28 mouse cellular contexts compared by ENCODE assay signal in genomic region chr15:96843589-96843988, GRCm38 (mm10).
A peak's percentile ranks its signal among the peaks of the same experiment; 100 is the strongest.
DNase-seq lines count a peak whose midpoint lies in the region; ATAC-seq and TF ChIP-seq lines count a peak whose summit lies in the region.
"Had no signal": no experiment of that assay in that cellular context is flagged by ENCODE, and none has a peak within 500 bp of the region (broad histone marks: within the 10 kb centered on the region; RNA-seq: fewer than 3 reads in every experiment).

No protein-coding gene starts in this region.

- no peaks in the 10 kb centered on the region for H3K36me3 ChIP-seq in embryonic facial prominence, embryonic 14.5 days (ENCODE audit: control insufficient read depth, insufficient read depth, low read length)
- H3K36me3 ChIP-seq in embryonic facial prominence, embryonic 10.5 days (replicated peaks): no peaks in the 10 kb centered on the region
- no peaks in the 10 kb centered on the region for H3K36me3 ChIP-seq in intestine, embryonic 14.5 days (ENCODE audit: control insufficient read depth, insufficient read depth, low read length)
- H3K36me3 ChIP-seq in intestine, postnatal 0 days (ENCODE audit: control insufficient read depth, insufficient read depth): no peaks in the 10 kb centered on the region
- H3K36me3 ChIP-seq in lung, postnatal 0 days (ENCODE audit: insufficient read depth, low read length): no peaks in the 10 kb centered on the region
- no peaks in the 10 kb centered on the region for H3K36me3 ChIP-seq in stomach, postnatal 0 days (ENCODE audit: control insufficient read depth, insufficient read depth, low read length)
- H3K36me3 ChIP-seq in liver, embryonic 11.5 days (ENCODE audit: control insufficient read depth, insufficient read depth, low read length): no peaks in the 10 kb centered on the region
- H3K36me3 ChIP-seq: embryonic facial prominence, embryonic 13.5 days; heart, embryonic 10.5 days; limb, embryonic 12.5 days; neural tube, embryonic 13.5 days had no signal

- 0 out of 2 replicates have a peak overlapping the region, but pooled peaks have one; percentile 19 for H3K27ac ChIP-seq in embryonic facial prominence, embryonic 14.5 days (replicated peaks; ENCODE audit: low read depth, low read length)
- no peak overlapping the region for H3K27ac ChIP-seq in embryonic facial prominence, embryonic 10.5 days (replicated peaks)
- H3K27ac ChIP-seq in intestine, embryonic 14.5 days (ENCODE audit: low read depth): peak overlapping the region; percentile 69; the same call in 1 of the 2 replicates
- H3K27ac ChIP-seq in intestine, postnatal 0 days (ENCODE audit: low read depth, low read length): no peak overlapping the region
- 0 out of 2 replicates have a peak overlapping the region, but pooled peaks have one; percentile 3 for H3K27ac ChIP-seq in lung, postnatal 0 days (ENCODE audit: low read length)
- H3K27ac ChIP-seq in stomach, postnatal 0 days (replicated peaks): 0 out of 2 replicates have a peak overlapping the region, but pooled peaks have one; percentile 19
- no peak overlapping the region for H3K27ac ChIP-seq in liver, embryonic 11.5 days (ENCODE audit: low read depth, low read length)
- H3K27ac ChIP-seq: embryonic facial prominence, embryonic 13.5 days; heart, embryonic 10.5 days; hindbrain, postnatal 0 days; limb, embryonic 12.5 days; liver, embryonic 14.5 days; neural tube, embryonic 13.5 days had no signal

- no peaks in the 10 kb centered on the region for H3K4me1 ChIP-seq in embryonic facial prominence, embryonic 14.5 days (ENCODE audit: control insufficient read depth, insufficient read depth, low read length)
- peaks cover 3% of the 10 kb centered on the region; the same call in 1 of the 2 replicates for H3K4me1 ChIP-seq in embryonic facial prominence, embryonic 10.5 days
- peaks cover 11% of the 10 kb centered on the region; the same call in 1 of the 2 replicates for H3K4me1 ChIP-seq in intestine, embryonic 14.5 days (replicated peaks; ENCODE audit: control insufficient read depth, insufficient read depth, low read length)
- no peaks in the 10 kb centered on the region for H3K4me1 ChIP-seq in intestine, postnatal 0 days (replicated peaks; ENCODE audit: control insufficient read depth, insufficient read depth, low read length)
- no peaks in the 10 kb centered on the region for H3K4me1 ChIP-seq in lung, postnatal 0 days (ENCODE audit: insufficient read depth, low read depth, low read length)
- H3K4me1 ChIP-seq in stomach, postnatal 0 days (replicated peaks; ENCODE audit: control insufficient read depth, insufficient read depth): no peaks in the 10 kb centered on the region
- H3K4me1 ChIP-seq in liver, embryonic 11.5 days (replicated peaks; ENCODE audit: control insufficient read depth, insufficient read depth, low read length): no peaks in the 10 kb centered on the region
- H3K4me1 ChIP-seq: embryonic facial prominence, embryonic 13.5 days; heart, embryonic 10.5 days; neural tube, embryonic 13.5 days had no signal

- no peaks in the 10 kb centered on the region for H3K9me3 ChIP-seq in embryonic facial prominence, embryonic 14.5 days (ENCODE audit: control insufficient read depth, low read length)
- H3K9me3 ChIP-seq in embryonic facial prominence, embryonic 10.5 days: no peaks in the 10 kb centered on the region
- no peaks in the 10 kb centered on the region for H3K9me3 ChIP-seq in intestine, embryonic 14.5 days (ENCODE audit: control insufficient read depth, low read length)
- no peaks in the 10 kb centered on the region for H3K9me3 ChIP-seq in intestine, postnatal 0 days (ENCODE audit: control insufficient read depth)
- no peaks in the 10 kb centered on the region for H3K9me3 ChIP-seq in lung, postnatal 0 days (ENCODE audit: low read length)
- no peaks in the 10 kb centered on the region for H3K9me3 ChIP-seq in stomach, postnatal 0 days (ENCODE audit: control insufficient read depth, low read length)
- no peaks in the 10 kb centered on the region for H3K9me3 ChIP-seq in liver, embryonic 11.5 days (ENCODE audit: control insufficient read depth, low read length)
- H3K9me3 ChIP-seq: embryonic facial prominence, embryonic 13.5 days; heart, embryonic 10.5 days; neural tube, embryonic 13.5 days had no signal

- 79% methylated on average over 7 of the region's 7 CpGs for WGBS in embryonic facial prominence, embryonic 14.5 days
- WGBS in embryonic facial prominence, embryonic 10.5 days: 86% methylated on average over 7 of the region's 7 CpGs
- WGBS in intestine, embryonic 14.5 days: 68% methylated on average over 7 of the region's 7 CpGs
- WGBS in intestine, postnatal 0 days: 72% methylated on average over 7 of the region's 7 CpGs
- 76% methylated on average over 7 of the region's 7 CpGs for WGBS in lung, postnatal 0 days
- 61% methylated on average over 7 of the region's 7 CpGs for WGBS in stomach, postnatal 0 days
- 84% methylated on average over 7 of the region's 7 CpGs for WGBS in liver, embryonic 11.5 days

- no peak for TF ChIP-seq CTCF in intestine, postnatal 0 days (IDR thresholded peaks at IDR 0.05; ENCODE audit: low read depth)
- TF ChIP-seq CTCF in lung, postnatal 0 days (IDR thresholded peaks at IDR 0.05): no peak
- no peak for TF ChIP-seq CTCF in stomach, postnatal 0 days (IDR thresholded peaks at IDR 0.05; ENCODE audit: low read depth)

- no peak overlapping the region for H3K4me2 ChIP-seq in embryonic facial prominence, embryonic 14.5 days (ENCODE audit: low read depth, low read length)
- no peak overlapping the region for H3K4me2 ChIP-seq in intestine, embryonic 14.5 days (ENCODE audit: low read length)
- no peak overlapping the region for H3K4me2 ChIP-seq in intestine, postnatal 0 days (replicated peaks; ENCODE audit: low read depth)
- H3K4me2 ChIP-seq in lung, postnatal 0 days (replicated peaks; ENCODE audit: low read depth, low read length): no peak overlapping the region
- no peak overlapping the region for H3K4me2 ChIP-seq in stomach, postnatal 0 days (replicated peaks; ENCODE audit: low read depth)
- no peak overlapping the region for H3K4me2 ChIP-seq in liver, embryonic 11.5 days
- H3K4me2 ChIP-seq: embryonic facial prominence, embryonic 13.5 days; limb, embryonic 12.5 days; neural tube, embryonic 13.5 days had no signal

- TF ChIP-seq EP300 in lung, postnatal 0 days (IDR thresholded peaks at IDR 0.05): no peak
- TF ChIP-seq EP300 in stomach, postnatal 0 days (optimal IDR thresholded peaks at IDR 0.05): no peak

- no peak overlapping the region for H3K9ac ChIP-seq in embryonic facial prominence, embryonic 14.5 days (ENCODE audit: low read depth, low read length)
- H3K9ac ChIP-seq in intestine, embryonic 14.5 days (ENCODE audit: low read length): no peak overlapping the region
- no peak overlapping the region for H3K9ac ChIP-seq in intestine, postnatal 0 days (ENCODE audit: low read depth, low read length)
- no peak overlapping the region for H3K9ac ChIP-seq in lung, postnatal 0 days (replicated peaks; ENCODE audit: low read depth)
- no peak overlapping the region for H3K9ac ChIP-seq in stomach, postnatal 0 days (ENCODE audit: low read length)
- no peak overlapping the region for H3K9ac ChIP-seq in liver, embryonic 11.5 days (ENCODE audit: low read depth, low read length)
- H3K9ac ChIP-seq: embryonic facial prominence, embryonic 13.5 days; limb, embryonic 12.5 days; liver, embryonic 14.5 days; neural tube, embryonic 13.5 days had no signal

- no peak overlapping the region for H3K4me3 ChIP-seq in embryonic facial prominence, embryonic 14.5 days (ENCODE audit: low read depth, low read length)
- H3K4me3 ChIP-seq in embryonic facial prominence, embryonic 10.5 days: no peak overlapping the region
- no peak overlapping the region for H3K4me3 ChIP-seq in intestine, embryonic 14.5 days (ENCODE audit: low read depth, low read length)
- no peak overlapping the region for H3K4me3 ChIP-seq in intestine, postnatal 0 days (ENCODE audit: low read depth, low read length)
- no peak overlapping the region for H3K4me3 ChIP-seq in lung, postnatal 0 days (ENCODE audit: low read depth, low read length)
- H3K4me3 ChIP-seq in stomach, postnatal 0 days (ENCODE audit: low read depth, low read length): no peak overlapping the region
- no peak overlapping the region for H3K4me3 ChIP-seq in liver, embryonic 11.5 days (ENCODE audit: low read depth, low read length)
- H3K4me3 ChIP-seq: embryonic facial prominence, embryonic 13.5 days; heart, embryonic 10.5 days; limb, embryonic 12.5 days; neural tube, embryonic 13.5 days had no signal

- peak; percentile 66 for DNase-seq in embryonic facial prominence, embryonic 14.5 days (ENCODE audit: low spot score)
- DNase-seq in embryonic facial prominence, embryonic 10.5 days (ENCODE audit: low spot score): no peak
- no peak for DNase-seq in intestine, embryonic 14.5 days (ENCODE audit: low spot score)
- no peak for DNase-seq in lung, postnatal 0 days (ENCODE audit: low spot score)
- DNase-seq in lung, postnatal 4 days: no peak
- DNase-seq in stomach, postnatal 0 days (ENCODE audit: low spot score): no peak
- no peak for DNase-seq in liver, embryonic 11.5 days (ENCODE audit: low spot score)
- DNase-seq: adrenal gland, adult 8-10 months; cerebellum, adult 11-12 months; cerebellum, postnatal 25 days; gastrocnemius, postnatal 36 days; kidney, adult 2 months; kidney, postnatal 36 days; layer of hippocampus, postnatal 36 days; lung, postnatal 14 days; midbrain, embryonic 14.5 days; retina, postnatal 1 day; right cerebral cortex, postnatal 25 days; thymus, adult 2 months had no signal

- no peaks in the 10 kb centered on the region for H3K27me3 ChIP-seq in embryonic facial prominence, embryonic 14.5 days (replicated peaks; ENCODE audit: control insufficient read depth, insufficient read depth, low read length)
- no peaks in the 10 kb centered on the region for H3K27me3 ChIP-seq in embryonic facial prominence, embryonic 10.5 days (replicated peaks; ENCODE audit: low read depth, poor library complexity, severe bottlenecking)
- H3K27me3 ChIP-seq in intestine, embryonic 14.5 days (replicated peaks; ENCODE audit: control insufficient read depth, insufficient read depth, low read length): no peaks in the 10 kb centered on the region
- H3K27me3 ChIP-seq in intestine, postnatal 0 days (replicated peaks; ENCODE audit: control insufficient read depth, insufficient read depth, low read length): no peaks in the 10 kb centered on the region
- H3K27me3 ChIP-seq in lung, postnatal 0 days (replicated peaks; ENCODE audit: insufficient read depth, low read length): no peaks in the 10 kb centered on the region
- no peaks in the 10 kb centered on the region for H3K27me3 ChIP-seq in stomach, postnatal 0 days (ENCODE audit: control insufficient read depth, insufficient read depth, low read length)
- no peaks in the 10 kb centered on the region for H3K27me3 ChIP-seq in liver, embryonic 11.5 days (replicated peaks; ENCODE audit: control insufficient read depth, insufficient read depth, low read length)
- H3K27me3 ChIP-seq: embryonic facial prominence, embryonic 13.5 days; limb, embryonic 12.5 days; neural tube, embryonic 13.5 days had no signal

- ATAC-seq in embryonic facial prominence, embryonic 14.5 days (ENCODE audit: low read depth): peak; percentile 44; the same call in 1 of the 2 replicates
- ATAC-seq in intestine, embryonic 14.5 days (replicated peaks; ENCODE audit: low FRiP score, low TSS enrichment, low read depth): no peak
- no peak for ATAC-seq in intestine, postnatal 0 days
- ATAC-seq in lung, postnatal 0 days: no peak
- ATAC-seq in stomach, postnatal 0 days (ENCODE audit: low FRiP score, low TSS enrichment): no peak
- no peak for ATAC-seq in liver, embryonic 11.5 days (replicated peaks; ENCODE audit: low FRiP score)
- ATAC-seq: activated CD4-positive, CD25-positive, alpha-beta regulatory T cell, adult 4 months; forebrain, embryonic 14.5 days; hindbrain, postnatal 0 days had no signal

Comparison
In these comparisons a context has a peak if more than half of its experiments do, and no peak if none do; other contexts are left out.
1. H3K27ac ChIP-seq: peak in embryonic facial prominence, embryonic 14.5 days (single experiment), intestine, embryonic 14.5 days (single experiment), lung, postnatal 0 days (single experiment) and stomach, postnatal 0 days (single experiment); none in embryonic facial prominence, embryonic 10.5 days (single experiment), intestine, postnatal 0 days (single experiment) and liver, embryonic 11.5 days (single experiment).